Mouse (Mus musculus) MEL (cell line): Measurements from ENCODE around the gene Upf2.

Experiments
- BHLHE40 ChIP-seq: IDR thresholded peaks from 2 replicates; pipeline ENCODE4 v1.6.1; 2012; ENCODE audit warnings: low read depth, mild to moderate bottlenecking, inconsistent platforms, low read length, improper control_type of control experiment, borderline replicate concordance
- CTCF ChIP-seq, 3 experiments: IDR thresholded peaks in 2 of 3; conservative IDR thresholded peaks in 1 of 3; 2 replicates each; pipeline ENCODE4 v1.5.1; 2011 to 2012; ENCODE audit warnings: low read length in 3 of 3, low read depth in 2 of 3, mild to moderate bottlenecking in 2 of 3, improper control_type of control experiment in 1 of 3, inconsistent platforms in 1 of 3, mixed read lengths in 1 of 3, moderate library complexity in 1 of 3; ENCODE audit not compliant: control insufficient read depth in 1 of 3, insufficient read depth in 1 of 3, poor library complexity in 1 of 3, severe bottlenecking in 1 of 3
- E2F4 ChIP-seq: IDR thresholded peaks from 2 replicates; pipeline ENCODE4 v1.6.1; 2011; ENCODE audit warnings: low read depth, low read length, improper control_type of control experiment, borderline replicate concordance
- POLR2A ChIP-seq, 2 experiments: IDR thresholded peaks; 2 replicates each; pipeline ENCODE4 v1.6.1; 2011 to 2012; ENCODE audit warnings: low read length in 2 of 2, mild to moderate bottlenecking in 2 of 2, control low read depth in 1 of 2, improper control_type of control experiment in 1 of 2, low read depth in 1 of 2, moderate library complexity in 1 of 2; ENCODE audit not compliant: control insufficient read depth in 1 of 2, insufficient read depth in 1 of 2, poor library complexity in 1 of 2

GRCm38 (mm10) chr2:6046796-6047195 lies 95.5 kb downstream of the Upf2 start:
- TF ChIP-seq POLR2A (IDR thresholded peaks at IDR 0.05; ENCODE audit: control insufficient read depth in 1 of 2, insufficient read depth in 1 of 2, low read depth in 1 of 2, low read length in 2 of 2, poor library complexity in 1 of 2) (no peak), CTCF (IDR thresholded peaks at IDR 0.05 in 2 of 3, conservative IDR thresholded peaks at IDR 0.05 in 1 of 3; ENCODE audit: control insufficient read depth in 1 of 3, insufficient read depth in 1 of 3, low read depth in 2 of 3, low read length in 3 of 3, poor library complexity in 1 of 3, severe bottlenecking in 1 of 3) (no peak), E2F4 (no peak), BHLHE40 (no peak)
